Mouse (Mus musculus) gastrocnemius, adult 8-10 months (tissue): ENCODE measurements around the gene Csnk2b. TPM values are rescaled to one million over a fixed set of nuclear protein-coding genes. Genes with fewer than 3 reads are reported as not detected.

ENCODE experiments used
- total RNA-seq, 4 experiments: library from RNA; stranded (reverse); gene quantifications; 2 replicates each; pipeline ENCODE4 v1.2.4; 2022

Csnk2b gene
- total RNA-seq, 4 experiments from 2014 or later = 169 to 216 (median 180) TPM

Other genes starting within 250 kb of the Csnk2b start
- gene Zbtb12, start 242.6 kb downstream of the Csnk2b start, total RNA-seq = 1 to 10 TPM; 7.3 to 7.9 (median 7.6) TPM
- not detected for gene Gm20547, start 240.0 kb downstream of the Csnk2b start, total RNA-seq
- 1 to 10 TPM in 3 of 4 experiments, under 1 TPM in 1; 0.73 to 2.3 (median 2.2) TPM for gene C2, start 223.8 kb downstream of the Csnk2b start, total RNA-seq
- 10 to 100 TPM; 31.2 to 37.2 (median 33.4) TPM for gene Ehmt2, start 223.6 kb downstream of the Csnk2b start, total RNA-seq
- gene Slc44a4, start 207.6 kb downstream of the Csnk2b start, total RNA-seq = under 1 TPM in 2 of 4 experiments, not detected in 2; 0.15 TPM
- 10 to 100 TPM in 2 of 4 experiments, 1 to 10 TPM in 2; 8.8 to 11.6 (median 10.5) TPM for gene Neu1, start 190.8 kb downstream of the Csnk2b start, total RNA-seq
- gene Hspa1b, start 162.8 kb downstream of the Csnk2b start, total RNA-seq = 10 to 100 TPM in 1 of 4 experiments, 1 to 10 TPM in 3; 2.4 to 13.6 (median 3.7) TPM
- not detected for gene Gm20481, start 152.1 kb downstream of the Csnk2b start, total RNA-seq
- 10 to 100 TPM in 1 of 4 experiments, 1 to 10 TPM in 3; 4.2 to 17.8 (median 5.3) TPM for gene Hspa1a, start 149.9 kb downstream of the Csnk2b start, total RNA-seq
- gene Hspa1l, start 149.3 kb downstream of the Csnk2b start, total RNA-seq = 10 to 100 TPM; 19.4 to 26.1 (median 20.2) TPM
- 10 to 100 TPM; 11.7 to 15.7 (median 13.0) TPM for gene Lsm2, start 140.2 kb downstream of the Csnk2b start, total RNA-seq
- gene Vars, start 121.1 kb downstream of the Csnk2b start, total RNA-seq = 10 to 100 TPM; 37.3 to 42.8 (median 41.0) TPM
- 10 to 100 TPM in 3 of 4 experiments, 1 to 10 TPM in 1; 8.0 to 18.8 (median 13.7) TPM for gene Vwa7, start 105.5 kb downstream of the Csnk2b start, total RNA-seq
- gene Sapcd1, start 94.0 kb downstream of the Csnk2b start, total RNA-seq = not detected
- not detected for gene Msh5, start 75.3 kb downstream of the Csnk2b start, total RNA-seq
- gene Clic1, start 72.1 kb downstream of the Csnk2b start, total RNA-seq = 1 to 10 TPM; 5.2 to 9.0 (median 6.6) TPM
- gene Ddah2, start 63.0 kb downstream of the Csnk2b start, total RNA-seq = 1 to 10 TPM; 4.3 to 6.2 (median 5.1) TPM
- not detected for gene Ly6g6c, start 56.7 kb downstream of the Csnk2b start, total RNA-seq
- not detected for gene Mpig6b, start 55.9 kb downstream of the Csnk2b start, total RNA-seq
- gene Ly6g6e, start 45.2 kb downstream of the Csnk2b start, total RNA-seq = not detected
- gene Ly6g6d, start 44.0 kb downstream of the Csnk2b start, total RNA-seq = 1 to 10 TPM in 1 of 4 experiments, under 1 TPM in 2, not detected in 1; 0.53 to 1.8 (median 0.99) TPM
- gene Ly6g6f, start 36.4 kb downstream of the Csnk2b start, total RNA-seq = not detected
- 100 to 1,000 TPM in 1 of 4 experiments, 10 to 100 TPM in 3; 84.1 to 107 (median 92.9) TPM for gene Abhd16a, start 32.8 kb downstream of the Csnk2b start, total RNA-seq
- not detected for gene Ly6g5c, start 13.8 kb downstream of the Csnk2b start, total RNA-seq
- gene Ly6g5b, start 6.6 kb downstream of the Csnk2b start, total RNA-seq = not detected
- 10 to 100 TPM in 1 of 4 experiments, 1 to 10 TPM in 3; 8.6 to 11.4 (median 9.3) TPM for gene Gpank1, start 598 bp downstream of the Csnk2b start, total RNA-seq
- 10 to 100 TPM; 13.6 to 22.6 (median 17.0) TPM for gene D17H6S53E, start 4.3 kb upstream of the Csnk2b start, total RNA-seq
- not detected for gene Apom, start 10.0 kb upstream of the Csnk2b start, total RNA-seq
- gene Bag6, start 13.1 kb upstream of the Csnk2b start, total RNA-seq = 100 to 1,000 TPM; 206 to 247 (median 236) TPM
- 10 to 100 TPM; 90.5 to 98.3 (median 94.6) TPM for gene Prrc2a, start 42.8 kb upstream of the Csnk2b start, total RNA-seq
- gene Aif1, start 54.0 kb upstream of the Csnk2b start, total RNA-seq = under 1 TPM in 2 of 4 experiments, not detected in 2; 0.52 to 0.72 TPM
- under 1 TPM in 2 of 4 experiments, not detected in 2; 0.73 to 0.92 TPM for gene Lst1, start 66.4 kb upstream of the Csnk2b start, total RNA-seq
- gene Ltb, start 72.4 kb upstream of the Csnk2b start, total RNA-seq = not detected
- under 1 TPM in 1 of 4 experiments, not detected in 3; 0.31 TPM for gene Tnf, start 80.0 kb upstream of the Csnk2b start, total RNA-seq
- under 1 TPM; 0.53 to 0.76 (median 0.65) TPM for gene Lta, start 83.3 kb upstream of the Csnk2b start, total RNA-seq
- gene Gm16181, start 98.8 kb upstream of the Csnk2b start, total RNA-seq = not detected
- 1 to 10 TPM; 1.3 to 2.3 (median 1.9) TPM for gene Atp6v1g2, start 111.6 kb upstream of the Csnk2b start, total RNA-seq
- 1 to 10 TPM; 6.3 to 8.6 (median 8.0) TPM for gene Nfkbil1, start 113.7 kb upstream of the Csnk2b start, total RNA-seq
- gene Ddx39b, start 119.7 kb upstream of the Csnk2b start, total RNA-seq = 10 to 100 TPM; 77.1 to 93.9 (median 81.7) TPM
- 10 to 100 TPM; 31.3 to 52.9 (median 41.7) TPM for gene H2-D1, start 140.7 kb upstream of the Csnk2b start, total RNA-seq
- gene H2-Q1, start 198.4 kb upstream of the Csnk2b start, total RNA-seq = under 1 TPM in 3 of 4 experiments, not detected in 1; 0.17 to 0.65 (median 0.21) TPM
- gene H2-Q2, start 220.2 kb upstream of the Csnk2b start, total RNA-seq = under 1 TPM; 0.38 to 0.90 (median 0.45) TPM